Mouse (Mus musculus) midbrain, postnatal 0 days (tissue): ENCODE measurements around the gene Rybp. TPM values are rescaled to one million over a fixed set of nuclear protein-coding genes. Genes with fewer than 3 reads are reported as not detected.

ENCODE experiments used
- ATAC-seq: fragments of 200-750 bp; cut with Nextera tagmentation; 2 replicates; pipeline ENCODE4 v1.8.0; 2017; ENCODE audit warnings: moderate number of reproducible peaks, mild to moderate bottlenecking, moderate TSS enrichment, moderate library complexity; ENCODE audit not compliant: low FRiP score
- DNase-seq: peaks from one replicate; pipeline ENCODE4 v3.0.0-alpha.2; 2015; ENCODE audit warnings: low spot score
- H3K27ac ChIP-seq: fragments of 300-500 bp; sonication (generic); 2 replicates; pipeline ENCODE4 v1.5.1; 2014; ENCODE audit warnings: low read depth, mild to moderate bottlenecking, low read length, mixed read lengths
- H3K27me3 ChIP-seq: fragments of 300-500 bp; sonication (generic); 2 replicates; pipeline ENCODE4 v1.6.1; 2014; ENCODE audit warnings: low read length, control low read depth, mixed read lengths; ENCODE audit not compliant: insufficient read depth
- H3K36me3 ChIP-seq: fragments of 300-500 bp; sonication (generic); 2 replicates; pipeline ENCODE4 v1.6.1; 2014; ENCODE audit warnings: low read length, control low read depth, mixed read lengths; ENCODE audit not compliant: insufficient read depth
- H3K4me1 ChIP-seq: fragments of 300-500 bp; sonication (generic); 2 replicates; pipeline ENCODE4 v1.6.1; 2014; ENCODE audit warnings: mild to moderate bottlenecking, control low read depth, antibody characterized with exemption, low read length, mixed read lengths; ENCODE audit not compliant: insufficient read depth
- H3K4me2 ChIP-seq: fragments of 300-500 bp; sonication (generic); 2 replicates; pipeline ENCODE4 v1.6.1; 2014; ENCODE audit warnings: low read depth, mild to moderate bottlenecking, low read length, mixed read lengths; ENCODE audit not compliant: poor library complexity, severe bottlenecking
- H3K4me3 ChIP-seq: fragments of 300-500 bp; sonication (generic); 2 replicates; pipeline ENCODE4 v1.5.1; 2014; ENCODE audit warnings: low read depth, mild to moderate bottlenecking, low read length, moderate library complexity
- H3K9ac ChIP-seq: fragments of 300-500 bp; sonication (generic); replicated peaks from 2 replicates; pipeline ENCODE4 v1.6.1; 2014; ENCODE audit warnings: mild to moderate bottlenecking, low read length, moderate library complexity, mixed read lengths; ENCODE audit not compliant: poor library complexity, severe bottlenecking
- H3K9me3 ChIP-seq: fragments of 300-500 bp; sonication (generic); 2 replicates; pipeline ENCODE4 v1.6.1; 2016; ENCODE audit warnings: low read length, control low read depth
- CTCF ChIP-seq: IDR thresholded peaks from 2 replicates; pipeline ENCODE4 v1.5.1; 2016; ENCODE audit warnings: antibody characterized with exemption, mild to moderate bottlenecking
- WGBS: fragments of 180-500 bp; shearing (Covaris S2); extraction: QIAGEN DNeasy Blood & Tissue Kit; methylation state at CpG from one replicate; pipeline ENCODE4 v1.1.7; 2014; 5-methylcytosine and 5-hydroxymethylcytosine counted together
- polyA plus RNA-seq: library from polyadenylated mRNA; unstranded; fragments of >200 nt; fragmentation: Nextera tagmentation; extraction: Ambion mirVana; gene quantifications from 2 replicates; pipeline ENCODE4 v1.2.1, GENCODE M21; 2015
- total RNA-seq: library from RNA; depleted of rRNA; stranded (reverse); fragments of >200 nt; gene quantifications from 2 replicates; pipeline ENCODE4 v1.2.3, GENCODE M21; 2014

Rybp gene
- total and polyA plus RNA-seq, 2 experiments from 2014 or later, result 29.6 to 36.0 TPM

GRCm38 (mm10) chr6:100183344-100183743 is 103.9 kb downstream of the Rybp start:
- H3K4me1 ChIP-seq, result no peaks in the 10 kb centered on the region
- H3K9ac ChIP-seq, result no peak overlapping the region
- H3K4me2 ChIP-seq, result no peak overlapping the region
- ATAC-seq (no peak), DNase-seq (no peak)
- TF ChIP-seq CTCF, result no peak
- H3K27ac ChIP-seq, result no peak overlapping the region
- WGBS, result 72% methylated on average over 3 of the region's 3 CpGs
- H3K27me3 ChIP-seq, result no peaks in the 10 kb centered on the region
- no peak overlapping the region for H3K4me3 ChIP-seq
- no peaks in the 10 kb centered on the region for H3K9me3 ChIP-seq
- no peaks in the 10 kb centered on the region for H3K36me3 ChIP-seq

GRCm38 (mm10) chr6:100180883-100181262 is 106.4 kb downstream of the Rybp start:
- no peak overlapping the region for H3K4me2 ChIP-seq
- ATAC-seq (no peak), DNase-seq (no peak)
- H3K9ac ChIP-seq, result no peak overlapping the region
- H3K4me3 ChIP-seq, result no peak overlapping the region
- no peak for TF ChIP-seq CTCF
- H3K27ac ChIP-seq, result no peak overlapping the region
- no peaks in the 10 kb centered on the region for H3K4me1 ChIP-seq
- no peaks in the 10 kb centered on the region for H3K36me3 ChIP-seq
- no peaks in the 10 kb centered on the region for H3K27me3 ChIP-seq
- WGBS, result 76% methylated on average over 4 of the region's 4 CpGs
- no peaks in the 10 kb centered on the region for H3K9me3 ChIP-seq

GRCm38 (mm10) chr6:100180213-100180882 is 106.9 kb downstream of the Rybp start:
- Histone ChIP-seq H3K36me3 (no peaks in the 10 kb centered on the region), H3K4me1 (no peaks in the 10 kb centered on the region), H3K4me2 (no peak overlapping the region), H3K9me3 (no peaks in the 10 kb centered on the region), H3K27me3 (no peaks in the 10 kb centered on the region), H3K9ac (no peak overlapping the region), H3K27ac (no peak overlapping the region), H3K4me3 (no peak overlapping the region)
- no peak for ATAC-seq
- no peak for DNase-seq
- 47% methylated on average over 4 of the region's 4 CpGs for WGBS
- TF ChIP-seq CTCF, result no peak

GRCm38 (mm10) chr6:100178830-100179229 is 108.5 kb downstream of the Rybp start:
- H3K27ac ChIP-seq, result no peak overlapping the region
- TF ChIP-seq CTCF, result no peak
- H3K36me3 ChIP-seq, result no peaks in the 10 kb centered on the region
- H3K4me3 ChIP-seq, result no peak overlapping the region
- no peak overlapping the region for H3K9ac ChIP-seq
- no peak for DNase-seq
- no peak overlapping the region for H3K4me2 ChIP-seq
- 80% methylated on average over 3 of the region's 3 CpGs for WGBS
- no peaks in the 10 kb centered on the region for H3K9me3 ChIP-seq
- no peaks in the 10 kb centered on the region for H3K4me1 ChIP-seq
- H3K27me3 ChIP-seq, result no peaks in the 10 kb centered on the region
- ATAC-seq, result no peak
